Comparison of ENCODE assay signal across 8 mouse cellular contexts in genomic region chr8:61539828-61540500, GRCm38 (mm10). TPM values are rescaled to one million over a fixed set of nuclear protein-coding genes. Genes with fewer than 3 reads are reported as not detected.
DNase-seq lines count a peak whose midpoint lies in the region; ATAC-seq and TF ChIP-seq lines count a peak whose summit lies in the region.

No protein-coding gene starts in this region.

- H3K9me3 ChIP-seq in embryonic facial prominence, embryonic 15.5 days (replicated peaks), result no peaks in the 10 kb centered on the region
- H3K9me3 ChIP-seq in heart, embryonic 16.5 days (replicated peaks; ENCODE audit: control insufficient read depth, low read length), result no peaks in the 10 kb centered on the region
- no peaks in the 10 kb centered on the region for H3K9me3 ChIP-seq in liver, embryonic 14.5 days (ENCODE audit: control insufficient read depth, low read length)
- H3K9me3 ChIP-seq in neural tube, embryonic 13.5 days, result no peaks in the 10 kb centered on the region

- no peaks in the 10 kb centered on the region for H3K27me3 ChIP-seq in embryonic facial prominence, embryonic 15.5 days
- H3K27me3 ChIP-seq in heart, embryonic 16.5 days (ENCODE audit: control insufficient read depth, insufficient read depth, low read length), result no peaks in the 10 kb centered on the region
- no peaks in the 10 kb centered on the region for H3K27me3 ChIP-seq in liver, embryonic 14.5 days (ENCODE audit: control insufficient read depth, insufficient read depth, low read length)
- no peaks in the 10 kb centered on the region for H3K27me3 ChIP-seq in neural tube, embryonic 13.5 days
- no peaks in the 10 kb centered on the region for H3K27me3 ChIP-seq in testis, adult 2 months (ENCODE audit: control insufficient read depth, insufficient read depth, low read length)

- ATAC-seq in embryonic facial prominence, embryonic 15.5 days (ENCODE audit: insufficient number of reproducible peaks, low FRiP score, low TSS enrichment, low read depth), result peak; percentile 34; the same call in 1 of the 2 replicates
- no peak for ATAC-seq in heart, embryonic 16.5 days (replicated peaks; ENCODE audit: extremely low read depth, insufficient read depth, low FRiP score)
- 0 out of 2 replicates have a peak, but pooled peaks have one; percentile 41 for ATAC-seq in liver, embryonic 14.5 days (ENCODE audit: insufficient read depth)
- peak; percentile 47; the same call in 1 of the 2 replicates for ATAC-seq in neural tube, embryonic 13.5 days (ENCODE audit: low read depth)

- no peak overlapping the region for H3K4me2 ChIP-seq in embryonic facial prominence, embryonic 15.5 days (replicated peaks)
- no peak overlapping the region for H3K4me2 ChIP-seq in heart, embryonic 16.5 days (ENCODE audit: low read depth, low read length)
- H3K4me2 ChIP-seq in liver, embryonic 14.5 days (ENCODE audit: low read depth), result no peak overlapping the region
- no peak overlapping the region for H3K4me2 ChIP-seq in neural tube, embryonic 13.5 days

- H3K27ac ChIP-seq in bone marrow macrophage, adult 2 months (ENCODE audit: insufficient read depth, low read depth, low read length), result no peak overlapping the region
- H3K27ac ChIP-seq in embryonic facial prominence, embryonic 15.5 days (replicated peaks), result no peak overlapping the region
- H3K27ac ChIP-seq in heart, embryonic 16.5 days (ENCODE audit: low read length), result peak overlapping the region; percentile 16; the same call in 1 of the 2 replicates
- H3K27ac ChIP-seq in liver, embryonic 14.5 days, result no peak overlapping the region
- H3K27ac ChIP-seq in neural tube, embryonic 13.5 days (replicated peaks), result no peak overlapping the region
- H3K27ac ChIP-seq in testis, adult 2 months (ENCODE audit: control insufficient read depth, insufficient read depth, low read depth, low read length), result no peak overlapping the region

- DNase-seq in CD4-positive, CD25-positive, alpha-beta regulatory T cell, adult 2 months (ENCODE audit: low read depth, low spot score), result peak; percentile 91
- DNase-seq in kidney, postnatal 14 days, result peak; percentile 89
- DNase-seq in liver, embryonic 14.5 days (ENCODE audit: low read depth in 3 of 3, low spot score in 3 of 3), result peak; percentile 50 to 63 (median 50)

- 35% methylated on average over 7 of the region's 7 CpGs for WGBS in embryonic facial prominence, embryonic 15.5 days
- 47% methylated on average over 7 of the region's 7 CpGs for WGBS in heart, embryonic 16.5 days
- 39% methylated on average over 7 of the region's 7 CpGs for WGBS in liver, embryonic 14.5 days (ENCODE audit: insufficient replicate concordance)
- WGBS in neural tube, embryonic 13.5 days, result 49% methylated on average over 7 of the region's 7 CpGs

- peaks cover 33% of the 10 kb centered on the region for H3K36me3 ChIP-seq in embryonic facial prominence, embryonic 15.5 days
- peaks cover 30% of the 10 kb centered on the region for H3K36me3 ChIP-seq in heart, embryonic 16.5 days (ENCODE audit: control insufficient read depth, insufficient read depth)
- no peaks in the 10 kb centered on the region for H3K36me3 ChIP-seq in liver, embryonic 14.5 days (replicated peaks; ENCODE audit: control insufficient read depth, insufficient read depth, low read depth)
- 0 out of 2 replicates have a peak, but pooled peaks cover 13% of the 10 kb centered on the region for H3K36me3 ChIP-seq in neural tube, embryonic 13.5 days
- no peaks in the 10 kb centered on the region for H3K36me3 ChIP-seq in testis, adult 2 months (ENCODE audit: control insufficient read depth, insufficient read depth, low read length)

- peak; percentile 100 for TF ChIP-seq CTCF in bone marrow macrophage, adult 2 months (IDR thresholded peaks at IDR 0.05; ENCODE audit: low read depth, low read length)
- peak; percentile 97 for TF ChIP-seq CTCF in liver, embryonic 14.5 days (IDR thresholded peaks at IDR 0.05; ENCODE audit: low read depth)
- TF ChIP-seq CTCF in testis, adult 2 months (IDR thresholded peaks at IDR 0.05; ENCODE audit: control insufficient read depth, insufficient read depth, insufficient replicate concordance, low read depth, low read length), result peak; percentile 94; the same call in 1 of the 2 replicates

- no peak overlapping the region for H3K4me3 ChIP-seq in bone marrow macrophage, adult 2 months (ENCODE audit: insufficient read depth, low read length)
- no peak overlapping the region for H3K4me3 ChIP-seq in embryonic facial prominence, embryonic 15.5 days (replicated peaks)
- H3K4me3 ChIP-seq in heart, embryonic 16.5 days (ENCODE audit: low read length), result no peak overlapping the region
- H3K4me3 ChIP-seq in liver, embryonic 14.5 days (ENCODE audit: insufficient read depth in 1 of 2, low read depth in 2 of 2, low read length in 2 of 2), result no peak overlapping the region
- no peak overlapping the region for H3K4me3 ChIP-seq in neural tube, embryonic 13.5 days
- H3K4me3 ChIP-seq in testis, adult 2 months (ENCODE audit: control insufficient read depth, low read depth, low read length), result no peak overlapping the region

- no peaks in the 10 kb centered on the region for H3K4me1 ChIP-seq in bone marrow macrophage, adult 2 months (ENCODE audit: control insufficient read depth, insufficient read depth, low read length)
- peaks cover 10% of the 10 kb centered on the region for H3K4me1 ChIP-seq in embryonic facial prominence, embryonic 15.5 days
- peaks cover 14% of the 10 kb centered on the region for H3K4me1 ChIP-seq in heart, embryonic 16.5 days (ENCODE audit: control insufficient read depth, insufficient read depth, low read length)
- no peaks in the 10 kb centered on the region for H3K4me1 ChIP-seq in liver, embryonic 14.5 days (replicated peaks; ENCODE audit: control insufficient read depth in 2 of 2, insufficient read depth in 2 of 2, low read length in 1 of 2)
- H3K4me1 ChIP-seq in neural tube, embryonic 13.5 days (replicated peaks), result no peaks in the 10 kb centered on the region
- peaks cover 5% of the 10 kb centered on the region for H3K4me1 ChIP-seq in testis, adult 2 months (ENCODE audit: control insufficient read depth, insufficient read depth, low read length)

- no peak for TF ChIP-seq EP300 in liver, embryonic 14.5 days (IDR thresholded peaks at IDR 0.05; ENCODE audit: low read depth)

- H3K9ac ChIP-seq in embryonic facial prominence, embryonic 15.5 days, result no peak overlapping the region
- no peak overlapping the region for H3K9ac ChIP-seq in heart, embryonic 16.5 days (ENCODE audit: low read length)
- no peak overlapping the region for H3K9ac ChIP-seq in liver, embryonic 14.5 days (replicated peaks)
- H3K9ac ChIP-seq in neural tube, embryonic 13.5 days, result no peak overlapping the region

- TF ChIP-seq POLR2A in bone marrow macrophage, adult 2 months (IDR thresholded peaks at IDR 0.05; ENCODE audit: borderline replicate concordance, low read depth, low read length), result no peak
- no peak for TF ChIP-seq POLR2A in testis, adult 2 months (IDR thresholded peaks at IDR 0.05; ENCODE audit: control insufficient read depth, low read depth, low read length)

RNA-seq across cellular contexts. Expression of gene Cbr4, which starts 52.4 kb away (rescaled TPM):
- polyA plus RNA-seq in bone marrow macrophage, adult 2 months (2012; ENCODE audit: insufficient read depth, insufficient read length, missing spikeins), result 25.5 and 26.4 TPM in 2 replicates
- polyA plus RNA-seq in embryonic facial prominence, embryonic 15.5 days (2015; fragmentation: Nextera tagmentation; extraction: Ambion mirVana), result 27.7 and 27.8 TPM in 2 replicates
- polyA plus RNA-seq in heart, embryonic 16.5 days (2015; fragmentation: Nextera tagmentation; extraction: Ambion mirVana), result 42.3 and 44.1 TPM in 2 replicates
- 3.1 and 7.8 TPM in 2 replicates for polyA plus RNA-seq in liver, embryonic 14.5 days (2012; rRNA removed)
- polyA plus RNA-seq in liver, embryonic 14.5 days (2014; fragmentation: Nextera tagmentation; extraction: Ambion mirVana), result 25.5 and 28.1 TPM in 2 replicates
- polyA plus RNA-seq in neural tube, embryonic 13.5 days (2015; fragmentation: Nextera tagmentation; extraction: Ambion mirVana), result 21.7 and 23.1 TPM in 2 replicates
- 10.1 and 15.1 TPM in 2 replicates for polyA plus RNA-seq in testis, adult 2 months (2012; rRNA removed)
